Mouse (Mus musculus): ENCODE measurements around the gene Slc17a7. TPM values are rescaled to one million over a fixed set of nuclear protein-coding genes. Genes with fewer than 3 reads are reported as not detected.
A peak's percentile ranks its signal among the peaks of the same experiment; 100 is the strongest.

The Slc17a7 gene
- polyA plus RNA-seq, 1 experiment from 2014 or later: not detected

- Histone ChIP-seq H3K4me2 (ENCODE audit: low read depth, low read length) (peak overlapping the region; percentile 65), H3K9me3 (ENCODE audit: control insufficient read depth, low read length) (peaks cover 3% of the 10 kb centered on the region; the same call in 1 of the 2 replicates), H3K36me3 (ENCODE audit: control insufficient read depth, insufficient read depth, low read length) (peaks cover 20% of the 10 kb centered on the region), H3K27ac (ENCODE audit: low read length) (peak overlapping the region; percentile 92; the same call in 1 of the 2 replicates), H3K4me3 (ENCODE audit: low read length) (peak overlapping the region; percentile 54), H3K4me1 (ENCODE audit: control insufficient read depth, insufficient read depth, low read length) (peaks cover 20% of the 10 kb centered on the region), H3K27me3 (replicated peaks; ENCODE audit: control insufficient read depth, insufficient read depth, low read length) (no peaks in the 10 kb centered on the region), H3K9ac (ENCODE audit: low read depth, low read length) (peak overlapping the region; percentile 81)
- no peak for ATAC-seq
- WGBS: 63% methylated on average over 15 of the region's 15 CpGs
Observed at GRCm38 (mm10) chr7:45129776-45130512, 33.8 kb upstream of the Slc17a7 start.

GRCm38 (mm10) chr7:45131850-45132249, 31.9 kb upstream of the Slc17a7 start:
- H3K9me3 ChIP-seq (ENCODE audit: control insufficient read depth, low read length): peaks cover 3% of the 10 kb centered on the region; the same call in 1 of the 2 replicates
- no peak overlapping the region for H3K9ac ChIP-seq (ENCODE audit: low read depth, low read length)
- H3K4me2 ChIP-seq (ENCODE audit: low read depth, low read length): no peak overlapping the region
- H3K27ac ChIP-seq (ENCODE audit: low read length): no peak overlapping the region
- WGBS: 77% methylated on average over 11 of the region's 11 CpGs
- no peak for ATAC-seq
- H3K4me1 ChIP-seq (ENCODE audit: control insufficient read depth, insufficient read depth, low read length): peaks cover 7% of the 10 kb centered on the region
- peaks cover 5% of the 10 kb centered on the region; the same call in 1 of the 2 replicates for H3K36me3 ChIP-seq (ENCODE audit: control insufficient read depth, insufficient read depth, low read length)
- no peaks in the 10 kb centered on the region for H3K27me3 ChIP-seq (replicated peaks; ENCODE audit: control insufficient read depth, insufficient read depth, low read length)
- no peak overlapping the region for H3K4me3 ChIP-seq (ENCODE audit: low read length)

GRCm38 (mm10) chr7:45133446-45134159, 30.1 kb upstream of the Slc17a7 start:
- WGBS: 77% methylated on average over 8 of the region's 8 CpGs
- Histone ChIP-seq H3K4me3 (ENCODE audit: low read length) (no peak overlapping the region), H3K27me3 (replicated peaks; ENCODE audit: control insufficient read depth, insufficient read depth, low read length) (no peaks in the 10 kb centered on the region), H3K9me3 (ENCODE audit: control insufficient read depth, low read length) (peaks cover 3% of the 10 kb centered on the region; the same call in 1 of the 2 replicates), H3K27ac (ENCODE audit: low read length) (no peak overlapping the region), H3K4me2 (ENCODE audit: low read depth, low read length) (no peak overlapping the region), H3K36me3 (ENCODE audit: control insufficient read depth, insufficient read depth, low read length) (no peaks in the 10 kb centered on the region), H3K4me1 (ENCODE audit: control insufficient read depth, insufficient read depth, low read length) (peaks cover 6% of the 10 kb centered on the region; the same call in 1 of the 2 replicates), H3K9ac (ENCODE audit: low read depth, low read length) (no peak overlapping the region)
- no peak for ATAC-seq

- 0 out of 2 replicates have a peak, but pooled peaks have one; percentile 21 for ATAC-seq
- Histone ChIP-seq H3K27me3 (replicated peaks; ENCODE audit: control insufficient read depth, insufficient read depth, low read length) (no peaks in the 10 kb centered on the region), H3K27ac (ENCODE audit: low read length) (no peak overlapping the region), H3K36me3 (ENCODE audit: control insufficient read depth, insufficient read depth, low read length) (no peaks in the 10 kb centered on the region), H3K9ac (ENCODE audit: low read depth, low read length) (no peak overlapping the region), H3K9me3 (ENCODE audit: control insufficient read depth, low read length) (peaks cover 3% of the 10 kb centered on the region; the same call in 1 of the 2 replicates), H3K4me1 (ENCODE audit: control insufficient read depth, insufficient read depth, low read length) (peaks cover 6% of the 10 kb centered on the region; the same call in 1 of the 2 replicates), H3K4me2 (ENCODE audit: low read depth, low read length) (no peak overlapping the region), H3K4me3 (ENCODE audit: low read length) (no peak overlapping the region)
- 14% methylated on average over 12 of the region's 12 CpGs for WGBS
Observed at GRCm38 (mm10) chr7:45134544-45135026, 29.2 kb upstream of the Slc17a7 start.

GRCm38 (mm10) chr7:45135370-45135769, 28.4 kb upstream of the Slc17a7 start:
- Histone ChIP-seq H3K4me2 (ENCODE audit: low read depth, low read length) (peak overlapping the region; percentile 79; the same call in 1 of the 2 replicates), H3K4me1 (ENCODE audit: control insufficient read depth, insufficient read depth, low read length) (peaks cover 3% of the 10 kb centered on the region; the same call in 1 of the 2 replicates), H3K9me3 (ENCODE audit: control insufficient read depth, low read length) (peaks cover 3% of the 10 kb centered on the region; the same call in 1 of the 2 replicates), H3K27me3 (replicated peaks; ENCODE audit: control insufficient read depth, insufficient read depth, low read length) (no peaks in the 10 kb centered on the region), H3K9ac (ENCODE audit: low read depth, low read length) (no peak overlapping the region), H3K27ac (ENCODE audit: low read length) (no peak overlapping the region), H3K4me3 (ENCODE audit: low read length) (peak overlapping the region; percentile 74), H3K36me3 (ENCODE audit: control insufficient read depth, insufficient read depth, low read length) (no peaks in the 10 kb centered on the region)
- ATAC-seq: no peak
- WGBS: 87% methylated on average over 3 of the region's 3 CpGs

GRCm38 (mm10) chr7:45135993-45136567, 27.7 kb upstream of the Slc17a7 start, which contains the start of the genes Gm45713 and Flt3l:
TSS of gene Gm45713 (minus strand) at chr7:45136231.
TSS of gene Flt3l (minus strand) at chr7:45136432.
- peak within 1 kb of the TSS; percentile 74 for H3K4me3 ChIP-seq (ENCODE audit: low read length)
- H3K27ac ChIP-seq (ENCODE audit: low read length): no peak within 1 kb of the TSS
- WGBS: 2% methylated on average over 29 of the region's 29 CpGs

GRCm38 (mm10) chr7:45137171-45138006, 26.4 kb upstream of the Slc17a7 start:
- ATAC-seq: no peak
- H3K27ac ChIP-seq (ENCODE audit: low read length): no peak overlapping the region
- H3K36me3 ChIP-seq (ENCODE audit: control insufficient read depth, insufficient read depth, low read length): no peaks in the 10 kb centered on the region; the same call in 1 of the 2 replicates
- H3K4me1 ChIP-seq (ENCODE audit: control insufficient read depth, insufficient read depth, low read length): peaks cover 3% of the 10 kb centered on the region; the same call in 1 of the 2 replicates
- WGBS: 72% methylated on average over 12 of the region's 12 CpGs
- H3K4me2 ChIP-seq (ENCODE audit: low read depth, low read length): no peak overlapping the region
- H3K27me3 ChIP-seq (replicated peaks; ENCODE audit: control insufficient read depth, insufficient read depth, low read length): no peaks in the 10 kb centered on the region
- H3K9ac ChIP-seq (ENCODE audit: low read depth, low read length): no peak overlapping the region
- H3K9me3 ChIP-seq (ENCODE audit: control insufficient read depth, low read length): peaks cover 3% of the 10 kb centered on the region; the same call in 1 of the 2 replicates
- H3K4me3 ChIP-seq (ENCODE audit: low read length): no peak overlapping the region

More at GRCm38 (mm10) chr7:45135993-45136567, 27.7 kb upstream of the Slc17a7 start, which contains the start of the genes Gm45713 and Flt3l:
- Histone ChIP-seq H3K4me1 (ENCODE audit: control insufficient read depth, insufficient read depth, low read length) (peaks cover 3% of the 10 kb centered on the region; the same call in 1 of the 2 replicates), H3K9me3 (ENCODE audit: control insufficient read depth, low read length) (peaks cover 3% of the 10 kb centered on the region; the same call in 1 of the 2 replicates), H3K36me3 (ENCODE audit: control insufficient read depth, insufficient read depth, low read length) (no peaks in the 10 kb centered on the region), H3K27me3 (replicated peaks; ENCODE audit: control insufficient read depth, insufficient read depth, low read length) (no peaks in the 10 kb centered on the region), H3K9ac (ENCODE audit: low read depth, low read length) (peak within 1 kb of the TSS; percentile 81), H3K4me2 (ENCODE audit: low read depth, low read length) (peak within 1 kb of the TSS; percentile 79)
- ATAC-seq: peak; percentile 88

GRCm38 (mm10) chr7:45138403-45138802, 25.3 kb upstream of the Slc17a7 start:
- Histone ChIP-seq H3K27ac (ENCODE audit: low read length) (no peak overlapping the region), H3K36me3 (ENCODE audit: control insufficient read depth, insufficient read depth, low read length) (peaks cover 6% of the 10 kb centered on the region), H3K9me3 (ENCODE audit: control insufficient read depth, low read length) (peaks cover under 1% of the 10 kb centered on the region; the same call in 1 of the 2 replicates), H3K9ac (ENCODE audit: low read depth, low read length) (no peak overlapping the region), H3K27me3 (replicated peaks; ENCODE audit: control insufficient read depth, insufficient read depth, low read length) (no peaks in the 10 kb centered on the region), H3K4me3 (ENCODE audit: low read length) (no peak overlapping the region), H3K4me2 (ENCODE audit: low read depth, low read length) (no peak overlapping the region), H3K4me1 (ENCODE audit: control insufficient read depth, insufficient read depth, low read length) (peaks cover 3% of the 10 kb centered on the region; the same call in 1 of the 2 replicates)
- 92% methylated on average over 1 of the region's 1 CpGs for WGBS
- ATAC-seq: no peak

All from intestine, embryonic 16.5 days (tissue).